Mouse (Mus musculus): ENCODE results near the gene Isg20.

Gene Isg20

DNA sequence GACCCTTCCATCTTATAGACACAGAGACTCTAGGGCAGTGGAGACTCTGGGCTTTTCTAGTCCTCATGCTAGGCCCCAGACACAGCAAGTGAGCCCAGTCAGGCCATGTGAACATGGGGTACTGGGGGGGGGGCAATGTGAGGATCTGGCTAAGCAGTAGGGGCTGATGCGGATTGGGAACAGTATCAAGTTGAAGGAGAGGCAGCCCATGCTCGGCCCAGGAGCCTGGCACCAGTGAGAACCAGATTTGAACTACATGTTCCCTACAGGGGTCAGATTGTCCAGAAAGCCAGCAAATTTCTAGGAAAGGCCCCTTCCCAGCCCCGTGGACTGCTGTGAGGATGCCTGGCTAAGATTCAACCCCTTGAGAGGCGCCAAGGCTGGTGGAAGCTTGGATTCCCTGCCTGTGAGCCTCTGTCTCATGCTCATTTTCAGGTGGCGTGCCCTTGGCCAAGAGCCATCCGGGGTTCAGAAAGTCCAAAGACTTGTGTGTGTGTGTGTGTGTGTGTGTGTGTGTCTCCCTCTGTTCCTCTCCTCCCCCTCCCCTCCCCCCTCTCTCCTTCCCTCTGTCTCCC lies 45.4 kb downstream of the Isg20 start:
- peak; percentile 74 to 88 for DNase-seq

DNA sequence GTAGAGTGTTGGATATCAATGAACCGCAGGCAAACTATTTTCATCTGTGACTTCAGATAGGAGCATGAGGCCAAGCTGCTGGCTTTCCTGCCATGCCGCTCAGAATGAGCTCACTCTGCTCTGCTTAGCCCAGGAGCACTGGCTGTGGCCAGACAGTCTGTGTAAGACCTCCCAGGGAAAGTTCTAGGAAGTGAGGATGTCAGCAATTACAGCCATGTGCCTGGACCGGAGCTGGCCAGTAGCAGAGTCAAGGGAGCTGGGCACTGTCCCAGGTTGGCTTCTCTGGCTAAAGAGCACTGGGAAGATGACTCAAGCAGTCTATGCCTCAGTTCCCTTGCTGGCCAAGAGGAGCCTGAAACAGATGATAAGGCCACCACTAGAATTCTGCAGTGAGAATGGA lies 50.7 kb downstream of the Isg20 start:
- no peak for DNase-seq
